16 mouse cellular contexts compared by ENCODE assay signal in the genomic region with DNA sequence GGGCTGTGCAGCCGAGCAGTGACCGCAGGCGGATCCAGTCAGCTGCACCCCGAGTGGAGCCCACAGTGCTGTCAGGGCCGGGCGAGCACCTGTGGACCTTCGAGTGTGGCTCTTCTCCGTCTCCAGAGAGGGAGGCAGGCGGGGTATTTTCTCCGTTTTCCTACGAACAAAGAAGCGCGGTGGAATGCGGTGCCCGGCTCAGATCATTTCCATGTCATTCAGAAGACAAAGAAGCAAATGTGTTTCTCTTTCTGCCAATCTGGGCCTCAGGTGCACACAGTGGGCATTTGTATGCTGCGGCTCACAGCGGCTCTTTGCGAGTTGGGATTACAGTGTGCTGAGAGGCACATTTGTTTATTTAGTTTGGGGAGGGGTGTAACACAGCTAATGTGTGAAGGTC.
A peak's percentile ranks its signal among the peaks of the same experiment; 100 is the strongest.
DNase-seq lines count a peak whose midpoint lies in the region; ATAC-seq and TF ChIP-seq lines count a peak whose summit lies in the region.
"Had no signal": no experiment of that assay in that cellular context is flagged by ENCODE, and none has a peak within 500 bp of the region (broad histone marks: within the 10 kb centered on the region; RNA-seq: fewer than 3 reads in every experiment).

No protein-coding gene starts in this region.

- H3K9ac ChIP-seq in midbrain, postnatal 0 days (replicated peaks; ENCODE audit: low read length, poor library complexity, severe bottlenecking), result no peak overlapping the region
- peak overlapping the region; percentile 35 for H3K9ac ChIP-seq in hindbrain, embryonic 14.5 days
- H3K9ac ChIP-seq in intestine, embryonic 15.5 days, result no peak overlapping the region
- H3K9ac ChIP-seq: midbrain, embryonic 12.5 days had no signal

- no peak overlapping the region for H3K4me3 ChIP-seq in midbrain, embryonic 10.5 days
- no peak overlapping the region for H3K4me3 ChIP-seq in midbrain, postnatal 0 days (ENCODE audit: low read depth, low read length)
- no peak overlapping the region for H3K4me3 ChIP-seq in hindbrain, embryonic 14.5 days (replicated peaks; ENCODE audit: low read length)
- no peak overlapping the region for H3K4me3 ChIP-seq in intestine, embryonic 15.5 days (replicated peaks)
- H3K4me3 ChIP-seq: heart, adult 2 months; midbrain, embryonic 12.5 days had no signal

- WGBS in midbrain, embryonic 10.5 days, result 55% methylated on average over 18 of the region's 18 CpGs
- 32% methylated on average over 18 of the region's 18 CpGs for WGBS in midbrain, postnatal 0 days
- WGBS in hindbrain, embryonic 14.5 days, result 27% methylated on average over 18 of the region's 18 CpGs
- WGBS in intestine, embryonic 15.5 days, result 61% methylated on average over 18 of the region's 18 CpGs

- 0 out of 2 replicates have a peak overlapping the region, but pooled peaks have one; percentile 14 for H3K27ac ChIP-seq in midbrain, embryonic 10.5 days (replicated peaks)
- H3K27ac ChIP-seq in midbrain, postnatal 0 days (ENCODE audit: low read depth, low read length), result no peak overlapping the region
- H3K27ac ChIP-seq in hindbrain, embryonic 14.5 days, result 0 out of 2 replicates have a peak overlapping the region, but pooled peaks have one; percentile 21
- H3K27ac ChIP-seq in intestine, embryonic 15.5 days, result no peak overlapping the region
- H3K27ac ChIP-seq: heart, adult 2 months; midbrain, embryonic 12.5 days had no signal

- no peak for DNase-seq in midbrain, embryonic 10.5 days (ENCODE audit: low spot score)
- DNase-seq in midbrain, postnatal 0 days (ENCODE audit: low spot score), result no peak
- peak; percentile 52 for DNase-seq in brain, embryonic 14.5 days (ENCODE audit: low read depth)
- DNase-seq in hindbrain, embryonic 14.5 days (ENCODE audit: low spot score), result peak; percentile 36
- DNase-seq in heart, adult 9 months (ENCODE audit: low spot score in 2 of 2), result no peak
- no peak for DNase-seq in heart, postnatal 36 days
- DNase-seq: adrenal gland, adult 2 months; cerebellum, adult 11 months; cerebellum, postnatal 14 days; gastrocnemius, postnatal 14 days; heart, adult 2 months; kidney, adult 9 months; right cerebral cortex, postnatal 4 days had no signal

- H3K4me2 ChIP-seq in midbrain, postnatal 0 days (ENCODE audit: low read depth, low read length, poor library complexity, severe bottlenecking), result no peak overlapping the region
- H3K4me2 ChIP-seq in hindbrain, embryonic 14.5 days (replicated peaks), result no peak overlapping the region
- no peak overlapping the region for H3K4me2 ChIP-seq in intestine, embryonic 15.5 days (replicated peaks)
- H3K4me2 ChIP-seq: midbrain, embryonic 12.5 days had no signal

- no peak for TF ChIP-seq POLR2A in brain, embryonic 14.5 days (IDR thresholded peaks at IDR 0.05; ENCODE audit: borderline replicate concordance, extremely low read depth, insufficient read depth, insufficient read length, poor library complexity, severe bottlenecking)

- 0 out of 2 replicates have a peak, but pooled peaks cover 6% of the 10 kb centered on the region for H3K27me3 ChIP-seq in midbrain, embryonic 10.5 days (ENCODE audit: low read depth, poor library complexity, severe bottlenecking)
- no peaks in the 10 kb centered on the region for H3K27me3 ChIP-seq in midbrain, postnatal 0 days (ENCODE audit: insufficient read depth, low read length)
- no peaks in the 10 kb centered on the region for H3K27me3 ChIP-seq in hindbrain, embryonic 14.5 days (ENCODE audit: control insufficient read depth, insufficient read depth, low read length)
- no peaks in the 10 kb centered on the region for H3K27me3 ChIP-seq in intestine, embryonic 15.5 days (replicated peaks)
- H3K27me3 ChIP-seq: midbrain, embryonic 12.5 days had no signal

- TF ChIP-seq CTCF in midbrain, postnatal 0 days (IDR thresholded peaks at IDR 0.05), result no peak
- no peak for TF ChIP-seq CTCF in brain, embryonic 14.5 days (IDR thresholded peaks at IDR 0.05; ENCODE audit: borderline replicate concordance, extremely low read depth, insufficient read depth, insufficient read length)

- H3K9me3 ChIP-seq in midbrain, embryonic 10.5 days (replicated peaks), result no peaks in the 10 kb centered on the region
- H3K9me3 ChIP-seq in midbrain, postnatal 0 days (ENCODE audit: low read length), result no peaks in the 10 kb centered on the region
- no peaks in the 10 kb centered on the region for H3K9me3 ChIP-seq in hindbrain, embryonic 14.5 days (ENCODE audit: control insufficient read depth, low read length)
- H3K9me3 ChIP-seq in intestine, embryonic 15.5 days, result no peaks in the 10 kb centered on the region
- H3K9me3 ChIP-seq: midbrain, embryonic 12.5 days had no signal

- no peaks in the 10 kb centered on the region for H3K36me3 ChIP-seq in midbrain, embryonic 10.5 days
- H3K36me3 ChIP-seq in midbrain, postnatal 0 days (ENCODE audit: insufficient read depth, low read length), result no peaks in the 10 kb centered on the region
- no peaks in the 10 kb centered on the region for H3K36me3 ChIP-seq in hindbrain, embryonic 14.5 days (replicated peaks; ENCODE audit: control insufficient read depth, insufficient read depth)
- H3K36me3 ChIP-seq in intestine, embryonic 15.5 days, result no peaks in the 10 kb centered on the region
- H3K36me3 ChIP-seq: G1E; midbrain, embryonic 12.5 days had no signal

- no peak for ATAC-seq in midbrain, postnatal 0 days (ENCODE audit: low FRiP score)
- ATAC-seq in hindbrain, embryonic 14.5 days (ENCODE audit: low FRiP score), result no peak
- ATAC-seq in intestine, embryonic 15.5 days, result no peak

- intact Hi-C loops in heart, postnatal 36 days (cut with DNase I), result no loop called here

- H3K4me1 ChIP-seq in midbrain, embryonic 10.5 days, result peaks cover 19% of the 10 kb centered on the region
- no peaks in the 10 kb centered on the region for H3K4me1 ChIP-seq in midbrain, postnatal 0 days (ENCODE audit: insufficient read depth, low read length)
- peaks cover 8% of the 10 kb centered on the region; the same call in 1 of the 2 replicates for H3K4me1 ChIP-seq in hindbrain, embryonic 14.5 days (replicated peaks; ENCODE audit: control insufficient read depth, insufficient read depth, low read length)
- H3K4me1 ChIP-seq in intestine, embryonic 15.5 days (replicated peaks), result no peaks in the 10 kb centered on the region

Comparison
In these comparisons a context has a peak if more than half of its experiments do, and no peak if none do; other contexts are left out.
1. H3K27ac ChIP-seq: peak in midbrain, embryonic 10.5 days (single experiment) and hindbrain, embryonic 14.5 days (single experiment); none in midbrain, postnatal 0 days (single experiment) and intestine, embryonic 15.5 days (single experiment).
2. DNase-seq: peak in brain, embryonic 14.5 days (single experiment) and hindbrain, embryonic 14.5 days (single experiment); none in midbrain, embryonic 10.5 days (single experiment), midbrain, postnatal 0 days (single experiment), heart, adult 9 months (0 of 2) and heart, postnatal 36 days (0 of 2).